Mouse (Mus musculus) testis, adult 2 months (tissue): Measurements from ENCODE around the gene Eef1e1.

Experiments used
- CTCF ChIP-seq: fragments of 200-500 bp; IDR thresholded peaks from 2 replicates; pipeline ENCODE4 v1.5.1; 2012; ENCODE audit warnings: low read depth, mild to moderate bottlenecking, inconsistent platforms, low read length, moderate library complexity; ENCODE audit not compliant: control insufficient read depth, insufficient read depth, insufficient replicate concordance
- POLR2A ChIP-seq: fragments of 200-500 bp; IDR thresholded peaks from 2 replicates; pipeline ENCODE4 v1.6.1; 2012; ENCODE audit warnings: low read depth, mild to moderate bottlenecking, inconsistent platforms, low read length, moderate library complexity; ENCODE audit not compliant: control insufficient read depth

DNA sequence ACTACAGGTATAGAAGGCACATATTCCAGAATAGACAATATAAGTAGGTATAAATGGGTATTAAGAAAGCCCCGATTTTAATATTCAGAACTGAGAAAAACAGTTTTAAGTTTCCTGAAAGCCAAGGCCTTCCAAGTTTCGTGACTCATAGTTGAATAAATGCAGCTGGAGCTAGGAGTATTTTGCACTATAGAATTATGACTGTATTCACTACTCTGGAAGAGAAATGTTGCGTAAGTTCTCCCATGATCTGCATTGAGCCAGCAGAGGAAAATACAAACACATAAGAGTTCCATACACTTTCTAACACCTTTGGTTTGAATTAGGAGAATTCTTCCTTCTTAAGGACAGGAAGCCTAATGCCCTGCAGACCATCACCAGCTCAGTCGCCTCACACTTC is 8.6 kb downstream of the Eef1e1 start:
- no peak for TF ChIP-seq CTCF
- no peak for TF ChIP-seq POLR2A
